8 mouse cellular contexts compared by ENCODE assay signal in genomic region chr2:4492485-4493481, GRCm38 (mm10).
A peak's percentile ranks its signal among the peaks of the same experiment; 100 is the strongest.
DNase-seq lines count a peak whose midpoint lies in the region; ATAC-seq and TF ChIP-seq lines count a peak whose summit lies in the region.

No protein-coding gene starts in this region.

- DNase-seq in CH12.LX (ENCODE audit: extremely low read depth): peak; percentile 80
- DNase-seq in brain, embryonic 14.5 days (ENCODE audit: low read depth): peak; percentile 93
- DNase-seq in heart, postnatal 0 days (ENCODE audit: low spot score): peak; percentile 84
- peak; percentile 77 to 86 for DNase-seq in kidney, postnatal 36 days
- DNase-seq in thymus, postnatal 0 days (ENCODE audit: low spot score): peak; percentile 69

- TF ChIP-seq POLR2A in CH12.LX (IDR thresholded peaks at IDR 0.05; ENCODE audit: low read depth, low read length): no peak
- TF ChIP-seq POLR2A in brain, embryonic 14.5 days (IDR thresholded peaks at IDR 0.05; ENCODE audit: borderline replicate concordance, extremely low read depth, insufficient read depth, insufficient read length, poor library complexity, severe bottlenecking): no peak

- no peak overlapping the region for H3K27ac ChIP-seq in CH12.LX (ENCODE audit: insufficient read depth, low read depth)
- peak overlapping the region; percentile 49 for H3K27ac ChIP-seq in forebrain, embryonic 13.5 days
- no peak overlapping the region for H3K27ac ChIP-seq in heart, postnatal 0 days (ENCODE audit: low read depth)
- no peak overlapping the region for H3K27ac ChIP-seq in liver, embryonic 15.5 days (replicated peaks)
- no peak overlapping the region for H3K27ac ChIP-seq in neural tube, embryonic 12.5 days

- no peak overlapping the region for H3K4me3 ChIP-seq in CH12.LX (replicated peaks in 1 of 3; ENCODE audit: low read depth in 2 of 3, low read length in 2 of 3, poor library complexity in 1 of 3)
- H3K4me3 ChIP-seq in forebrain, embryonic 13.5 days: no peak overlapping the region
- H3K4me3 ChIP-seq in heart, postnatal 0 days (ENCODE audit: low read depth, low read length): no peak overlapping the region
- no peak overlapping the region for H3K4me3 ChIP-seq in liver, embryonic 15.5 days (replicated peaks)
- H3K4me3 ChIP-seq in neural tube, embryonic 12.5 days: no peak overlapping the region

- no peaks in the 10 kb centered on the region for H3K36me3 ChIP-seq in CH12.LX (replicated peaks in 1 of 2; ENCODE audit: control insufficient read depth in 1 of 2, insufficient read depth in 1 of 2, low read length in 1 of 2)
- peaks cover 8% of the 10 kb centered on the region for H3K36me3 ChIP-seq in forebrain, embryonic 13.5 days (ENCODE audit: poor library complexity, severe bottlenecking)
- 0 out of 2 replicates have a peak, but pooled peaks cover 3% of the 10 kb centered on the region for H3K36me3 ChIP-seq in heart, postnatal 0 days (replicated peaks; ENCODE audit: control insufficient read depth, insufficient read depth, low read length)
- no peaks in the 10 kb centered on the region for H3K36me3 ChIP-seq in liver, embryonic 15.5 days (replicated peaks)
- peaks cover 9% of the 10 kb centered on the region for H3K36me3 ChIP-seq in neural tube, embryonic 12.5 days

- no peak for TF ChIP-seq EP300 in CH12.LX (IDR thresholded peaks at IDR 0.05; ENCODE audit: low read length)
- TF ChIP-seq EP300 in heart, postnatal 0 days (IDR thresholded peaks at IDR 0.05; ENCODE audit: low read depth): no peak

- H3K4me2 ChIP-seq in CH12.LX (ENCODE audit: insufficient read depth, low read depth, poor library complexity, severe bottlenecking): 0 out of 2 replicates have a peak overlapping the region, but pooled peaks have one; percentile 5
- no peak overlapping the region for H3K4me2 ChIP-seq in forebrain, embryonic 13.5 days
- H3K4me2 ChIP-seq in heart, postnatal 0 days (ENCODE audit: low read depth, low read length): no peak overlapping the region
- peak overlapping the region; percentile 4; the same call in 1 of the 2 replicates for H3K4me2 ChIP-seq in liver, embryonic 15.5 days
- no peak overlapping the region for H3K4me2 ChIP-seq in neural tube, embryonic 12.5 days (replicated peaks)

- no peaks in the 10 kb centered on the region for H3K9me3 ChIP-seq in CH12.LX (replicated peaks; ENCODE audit: low read length)
- no peaks in the 10 kb centered on the region for H3K9me3 ChIP-seq in forebrain, embryonic 13.5 days (replicated peaks)
- no peaks in the 10 kb centered on the region for H3K9me3 ChIP-seq in heart, postnatal 0 days (replicated peaks; ENCODE audit: control insufficient read depth, low read length)
- H3K9me3 ChIP-seq in liver, embryonic 15.5 days (replicated peaks): no peaks in the 10 kb centered on the region
- H3K9me3 ChIP-seq in neural tube, embryonic 12.5 days: no peaks in the 10 kb centered on the region

- peak; percentile 57 to 92; a peak in 3 of 4 replicates for TF ChIP-seq CTCF in CH12.LX (conservative IDR thresholded peaks at IDR 0.05 in 1 of 2, IDR thresholded peaks at IDR 0.05 in 1 of 2; ENCODE audit: low read depth in 2 of 2, low read length in 2 of 2)
- TF ChIP-seq CTCF in brain, embryonic 14.5 days (IDR thresholded peaks at IDR 0.05; ENCODE audit: borderline replicate concordance, extremely low read depth, insufficient read depth, insufficient read length): peak; percentile 78; the same call in 1 of the 2 replicates
- TF ChIP-seq CTCF in heart, postnatal 0 days (IDR thresholded peaks at IDR 0.05; ENCODE audit: low read depth): peak; percentile 93

- TF ChIP-seq RAD21 in CH12.LX (IDR thresholded peaks at IDR 0.05; ENCODE audit: low read depth, low read length): peak; percentile 96

- WGBS in forebrain, embryonic 13.5 days: 56% methylated on average over 20 of the region's 20 CpGs
- WGBS in heart, postnatal 0 days: 36% methylated on average over 20 of the region's 20 CpGs
- 32% methylated on average over 20 of the region's 20 CpGs for WGBS in liver, embryonic 15.5 days (ENCODE audit: insufficient replicate concordance)
- WGBS in neural tube, embryonic 12.5 days: 53% methylated on average over 20 of the region's 20 CpGs

- dilution Hi-C loops in CH12.LX (cut with MboI; ENCODE audit: extremely low pct_ligation_motif_present, extremely low pct_unique_long_range_greater_than_20kb, low sequenced_read_pairs): no loop called here

- in situ Hi-C loops in CH12.LX (cut with MboI; ENCODE audit: low pct_ligation_motif_present, low pct_unique_long_range_greater_than_20kb, low sequenced_read_pairs): loop anchor here (25.0 kb wide), 1 partner anchor 680 kb away; no protein-coding TSS in a partner anchor

- ATAC-seq in forebrain, embryonic 13.5 days: peak; percentile 66
- peak; percentile 66 for ATAC-seq in heart, postnatal 0 days (ENCODE audit: insufficient read depth, low read depth)
- no peak for ATAC-seq in liver, embryonic 15.5 days (ENCODE audit: insufficient read depth)
- peak; percentile 55; the same call in 1 of the 2 replicates for ATAC-seq in neural tube, embryonic 12.5 days (ENCODE audit: low FRiP score, low read depth)

- peaks cover 0 to 4% of the 10 kb centered on the region in 2 experiments; a peak in 1 of 4 replicates for H3K4me1 ChIP-seq in CH12.LX (ENCODE audit: control insufficient read depth in 1 of 2, insufficient read depth in 2 of 2)
- H3K4me1 ChIP-seq in forebrain, embryonic 13.5 days: peaks cover 38% of the 10 kb centered on the region
- peaks cover 6% of the 10 kb centered on the region; the same call in 1 of the 2 replicates for H3K4me1 ChIP-seq in heart, postnatal 0 days (ENCODE audit: control insufficient read depth, insufficient read depth)
- peaks cover 14% of the 10 kb centered on the region for H3K4me1 ChIP-seq in liver, embryonic 15.5 days (replicated peaks)
- peaks cover 35% of the 10 kb centered on the region for H3K4me1 ChIP-seq in neural tube, embryonic 12.5 days

- no peak overlapping the region for H3K9ac ChIP-seq in CH12.LX (ENCODE audit: insufficient read depth, low read depth)
- H3K9ac ChIP-seq in forebrain, embryonic 13.5 days: 0 out of 2 replicates have a peak overlapping the region, but pooled peaks have one; percentile 19
- no peak overlapping the region for H3K9ac ChIP-seq in heart, postnatal 0 days (replicated peaks; ENCODE audit: low read depth, low read length)
- H3K9ac ChIP-seq in liver, embryonic 15.5 days: no peak overlapping the region
- H3K9ac ChIP-seq in neural tube, embryonic 12.5 days: no peak overlapping the region

- H3K79me2 ChIP-seq in CH12.LX (replicated peaks; ENCODE audit: control insufficient read depth, extremely low read depth, insufficient read depth, poor library complexity, severe bottlenecking): no peaks in the 10 kb centered on the region

- no peaks in the 10 kb centered on the region for H3K27me3 ChIP-seq in CH12.LX (replicated peaks)
- H3K27me3 ChIP-seq in forebrain, embryonic 13.5 days: no peaks in the 10 kb centered on the region
- no peaks in the 10 kb centered on the region for H3K27me3 ChIP-seq in heart, postnatal 0 days (ENCODE audit: control insufficient read depth, insufficient read depth, low read length)
- H3K27me3 ChIP-seq in liver, embryonic 15.5 days: no peaks in the 10 kb centered on the region
- no peaks in the 10 kb centered on the region for H3K27me3 ChIP-seq in neural tube, embryonic 12.5 days (replicated peaks)

TF ChIP-seq in CH12.LX, 34 proteins besides CTCF, POLR2A, EP300 and RAD21:
- TF ChIP-seq ZNF384 (IDR thresholded peaks at IDR 0.05; ENCODE audit: low read depth, low read length) (no peak), NRF1 (IDR thresholded peaks at IDR 0.05; ENCODE audit: low read depth, low read length) (no peak), ELF1 (IDR thresholded peaks at IDR 0.05; ENCODE audit: low read depth, low read length) (peak; percentile 31; the same call in 1 of the 2 replicates), ZC3H11A (IDR thresholded peaks at IDR 0.05; ENCODE audit: low read depth, low read length) (peak; percentile 75), SMC3 (IDR thresholded peaks at IDR 0.05; ENCODE audit: low read depth, low read length) (peak; percentile 87), MAX (IDR thresholded peaks at IDR 0.05; ENCODE audit: low read length) (no peak), ZMIZ1 (IDR thresholded peaks at IDR 0.05; ENCODE audit: low read depth, low read length) (no peak)

Comparison
In these comparisons a context has a peak if more than half of its experiments do, and no peak if none do; other contexts are left out.
1. H3K4me2 ChIP-seq: peak in CH12.LX (single experiment) and liver, embryonic 15.5 days (single experiment); none in forebrain, embryonic 13.5 days (single experiment), heart, postnatal 0 days (single experiment) and neural tube, embryonic 12.5 days (single experiment).
2. Peak in every context shown above with its lines, with median percentiles within 50 percentile points of each other: DNase-seq and CTCF ChIP-seq.